Mouse (Mus musculus) testis, adult 2 months (tissue): Measurements from ENCODE around the gene Ttll8.

Source experiments
- CTCF ChIP-seq: fragments of 200-500 bp; IDR thresholded peaks from 2 replicates; pipeline ENCODE4 v1.5.1; 2012; ENCODE audit warnings: low read depth, mild to moderate bottlenecking, inconsistent platforms, low read length, moderate library complexity; ENCODE audit not compliant: control insufficient read depth, insufficient read depth, insufficient replicate concordance
- POLR2A ChIP-seq: fragments of 200-500 bp; IDR thresholded peaks from 2 replicates; pipeline ENCODE4 v1.6.1; 2012; ENCODE audit warnings: low read depth, mild to moderate bottlenecking, inconsistent platforms, low read length, moderate library complexity; ENCODE audit not compliant: control insufficient read depth

DNA sequence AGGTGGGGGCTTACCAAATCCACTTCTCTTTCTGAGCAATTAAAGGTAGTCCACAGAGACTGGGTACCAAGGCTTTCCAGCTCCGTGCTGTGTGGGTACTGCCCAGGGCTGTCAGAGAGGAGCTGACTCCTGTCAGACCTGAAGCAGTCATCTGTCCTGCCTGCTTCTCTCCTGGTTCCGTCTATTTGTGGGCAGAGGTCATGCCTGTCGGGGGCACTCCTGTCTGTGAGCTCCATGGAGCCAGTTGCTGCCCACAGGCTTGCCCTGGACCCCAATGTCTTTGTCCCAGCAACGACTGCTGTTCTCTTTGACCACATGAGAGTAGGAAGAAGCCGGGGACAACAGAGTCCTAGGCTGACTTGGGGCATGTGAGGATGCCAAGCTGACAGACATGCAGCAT lies 97.6 kb downstream of the Ttll8 start:
- TF ChIP-seq POLR2A: no peak
- no peak for TF ChIP-seq CTCF
